Mouse (Mus musculus): ENCODE results near the gene Pacrg.

DNA sequence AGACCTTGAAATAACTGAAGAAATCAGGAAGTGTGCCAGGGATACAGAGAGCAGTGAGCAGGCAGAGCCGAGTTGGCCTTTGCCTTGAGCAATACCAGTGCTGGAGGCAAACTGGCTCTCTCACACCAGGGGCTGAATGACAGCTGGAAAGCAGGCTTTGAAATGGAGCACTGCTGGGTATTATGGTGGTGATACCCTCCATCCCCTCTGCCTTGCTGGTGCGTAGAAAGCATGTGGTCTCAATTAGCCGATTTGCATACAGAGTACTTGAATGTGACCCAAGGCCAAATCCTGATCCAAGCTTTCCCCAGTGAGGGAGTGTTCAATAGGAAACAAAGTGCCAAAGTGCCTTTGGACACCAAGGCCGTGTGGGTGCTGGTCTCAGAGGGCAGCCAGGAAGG, 431.4 kb downstream of the Pacrg start:
- TF ChIP-seq POLR2A (IDR thresholded peaks at IDR 0.05; ENCODE audit: extremely low read depth, insufficient read depth, low read length) (no peak), CTCF (IDR thresholded peaks at IDR 0.05; ENCODE audit: low read depth, low read length) (no peak)

Data from liver, adult 2 months (tissue).